Mouse (Mus musculus) urinary bladder, postnatal 4 days (tissue): Measurements from ENCODE around the gene Sema7a.
A peak's percentile ranks its signal among the peaks of the same experiment; 100 is the strongest.

Source experiments
- DNase-seq, 2 experiments: peaks; one replicate each; pipeline ENCODE4 v3.0.0; 2021 to 2022; ENCODE audit warnings: low spot score in 2 of 2

The Sema7a gene

DNA sequence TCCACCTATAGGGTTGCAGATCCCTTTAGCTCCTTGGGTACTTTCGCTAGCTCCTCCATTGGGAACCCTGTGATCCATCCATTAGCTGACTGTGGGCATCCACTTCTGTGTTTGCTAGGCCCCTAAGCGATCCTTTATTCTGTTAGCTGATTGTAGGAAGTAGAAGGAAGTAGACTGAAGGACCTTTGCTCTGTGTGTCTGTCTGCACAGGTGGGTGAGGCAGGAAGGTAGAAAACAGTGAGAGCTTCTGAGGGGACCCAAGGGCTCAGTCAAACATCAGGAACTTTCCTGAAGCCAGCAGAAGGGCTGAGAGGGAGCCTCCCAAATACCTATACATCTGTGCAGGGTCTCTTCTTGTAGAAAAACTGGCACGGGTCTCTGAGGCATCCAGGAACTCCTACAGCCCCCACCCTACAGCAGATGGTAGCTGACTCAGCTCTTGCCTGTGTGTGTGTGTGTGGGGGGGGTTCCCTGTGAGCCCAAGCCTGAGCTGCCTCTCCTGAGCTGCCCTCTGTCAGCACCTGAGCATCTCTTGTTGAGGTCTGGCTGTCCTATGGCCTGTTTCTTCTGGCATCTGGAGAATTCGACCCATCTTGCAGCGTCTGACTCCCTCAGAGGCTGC lies 35.4 kb downstream of the Sema7a start:
- no peak for DNase-seq

DNA sequence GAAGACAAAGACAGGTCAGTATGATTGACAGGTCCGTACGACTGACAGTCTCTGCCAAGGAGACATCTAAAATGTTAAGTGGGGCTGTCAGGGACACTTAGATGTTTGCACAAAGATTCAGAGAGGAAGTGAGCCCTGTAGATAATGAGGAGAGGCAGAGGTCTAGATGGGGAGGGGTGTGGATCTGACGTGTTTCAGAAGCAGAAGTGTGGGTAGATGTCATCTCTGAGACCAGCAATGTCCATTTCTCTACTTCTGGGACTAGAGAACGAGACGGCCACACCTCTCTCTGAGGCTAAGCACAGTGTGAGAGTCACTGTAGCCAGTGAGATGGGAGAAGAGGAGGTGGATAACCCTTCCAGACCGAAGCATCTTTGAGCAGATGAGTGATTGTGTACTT lies 38.1 kb downstream of the Sema7a start:
- no peak for DNase-seq

DNA sequence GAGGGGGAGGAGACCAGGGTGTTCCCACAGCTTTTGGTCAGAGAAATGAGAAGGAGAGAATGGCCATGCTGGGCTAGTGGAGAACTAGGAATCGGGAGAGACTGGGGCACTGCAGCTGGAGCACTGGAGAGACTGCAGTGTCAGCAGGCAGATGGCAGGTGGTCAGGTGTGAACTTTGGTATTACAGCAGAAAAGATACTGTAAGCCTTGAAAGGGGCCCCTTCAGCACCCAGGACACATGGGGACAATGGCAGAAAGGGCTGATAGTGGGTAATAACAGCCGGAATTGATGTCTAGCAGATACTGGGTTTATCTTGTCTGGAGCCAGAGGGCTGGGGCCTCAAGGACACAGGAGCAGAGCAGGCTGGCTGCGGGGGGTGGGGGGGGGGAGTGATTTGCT lies 38.9 kb downstream of the Sema7a start:
- DNase-seq = no peak

DNA sequence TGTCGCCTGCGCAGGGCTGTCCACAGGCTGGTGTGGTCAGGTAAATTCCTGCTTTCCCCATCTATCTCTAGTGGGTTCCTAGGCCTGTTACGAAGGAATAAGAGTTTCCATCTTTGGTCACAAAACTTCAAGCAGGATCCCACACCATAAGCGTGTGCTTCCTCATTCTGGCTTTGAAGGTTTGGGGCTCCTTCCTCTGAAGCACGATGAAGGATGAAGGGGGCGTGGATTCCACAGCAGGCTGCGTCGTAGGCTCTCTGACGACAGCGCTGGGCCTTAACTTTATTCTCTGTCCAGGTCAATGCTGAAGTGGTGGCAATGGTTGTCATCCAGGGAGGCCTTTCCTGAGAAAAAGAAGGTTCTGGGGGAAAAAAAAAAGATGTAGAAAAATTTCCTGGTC lies 40.7 kb downstream of the Sema7a start:
- no peak for DNase-seq

GRCm38 (mm10) chr9:57985304-57985703 lies 45.4 kb downstream of the Sema7a start:
- no peak for DNase-seq

- DNase-seq = no peak
Measured at GRCm38 (mm10) chr9:57986293-57986692, 46.4 kb downstream of the Sema7a start.

GRCm38 (mm10) chr9:57988098-57988497 lies 48.2 kb downstream of the Sema7a start:
- no peak for DNase-seq

- no peak for DNase-seq
Measured at GRCm38 (mm10) chr9:57989309-57989708, 49.4 kb downstream of the Sema7a start.

GRCm38 (mm10) chr9:57990438-57991110 lies 50.7 kb downstream of the Sema7a start:
- no peak for DNase-seq

DNA sequence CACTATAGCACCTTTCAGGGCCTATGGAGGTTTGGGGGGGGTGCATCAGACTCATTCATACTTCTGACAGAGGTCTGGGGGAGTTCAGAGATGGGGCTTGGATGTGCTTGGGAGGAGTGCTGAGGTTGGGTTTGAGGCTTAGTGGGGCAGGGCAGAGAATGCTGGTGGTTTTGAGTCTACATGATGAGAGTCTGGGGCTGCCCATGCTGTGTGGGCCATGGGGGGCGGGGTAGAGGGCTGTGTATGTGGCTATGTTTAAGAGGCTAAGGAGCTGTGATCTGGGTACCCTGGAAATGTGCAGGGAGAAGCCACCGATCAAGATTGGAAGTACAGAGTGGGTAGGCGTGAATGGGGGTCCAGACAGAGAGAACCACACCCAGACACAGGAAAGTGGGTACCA lies 52.1 kb downstream of the Sema7a start:
- DNase-seq = no peak

DNA sequence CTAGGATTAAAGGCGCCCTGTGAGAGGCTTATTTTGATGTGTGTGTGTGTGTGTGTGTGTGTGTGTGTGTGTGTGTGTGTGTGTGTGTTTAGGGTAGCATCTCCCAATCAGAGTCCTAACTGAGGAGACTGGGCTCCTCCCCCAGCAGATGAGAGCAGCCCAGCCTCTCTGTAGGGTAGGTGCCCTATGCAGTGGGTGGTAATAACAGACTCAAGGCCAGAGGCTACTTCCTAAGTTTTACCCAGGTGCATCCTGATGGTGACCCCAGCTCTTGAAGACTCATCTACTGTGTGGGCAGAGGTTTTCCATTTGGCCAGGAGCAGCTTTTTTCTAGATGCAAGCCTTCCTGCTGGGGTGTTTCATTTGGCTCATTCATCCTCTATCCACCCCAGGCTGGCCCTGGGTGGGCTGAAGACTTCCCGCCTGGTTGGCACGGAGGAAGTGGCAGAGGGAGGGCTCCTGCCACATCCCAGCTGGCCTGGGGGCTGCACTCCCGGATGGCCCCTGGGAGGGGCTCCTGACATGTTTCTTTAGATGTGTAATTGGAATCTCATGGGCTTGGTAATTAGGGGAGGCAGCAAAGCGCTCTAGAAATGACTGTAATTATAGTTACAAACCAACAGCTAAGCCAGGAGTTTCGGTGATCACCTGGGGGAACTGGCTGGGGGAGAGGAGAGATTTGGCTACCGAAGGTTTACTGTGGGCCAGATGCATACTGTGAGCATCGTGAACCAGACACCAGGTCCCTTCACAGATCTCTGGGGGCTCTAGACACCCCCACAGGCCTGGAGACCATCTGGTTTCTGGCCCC lies 53.1 kb downstream of the Sema7a start:
- DNase-seq = no peak

DNA sequence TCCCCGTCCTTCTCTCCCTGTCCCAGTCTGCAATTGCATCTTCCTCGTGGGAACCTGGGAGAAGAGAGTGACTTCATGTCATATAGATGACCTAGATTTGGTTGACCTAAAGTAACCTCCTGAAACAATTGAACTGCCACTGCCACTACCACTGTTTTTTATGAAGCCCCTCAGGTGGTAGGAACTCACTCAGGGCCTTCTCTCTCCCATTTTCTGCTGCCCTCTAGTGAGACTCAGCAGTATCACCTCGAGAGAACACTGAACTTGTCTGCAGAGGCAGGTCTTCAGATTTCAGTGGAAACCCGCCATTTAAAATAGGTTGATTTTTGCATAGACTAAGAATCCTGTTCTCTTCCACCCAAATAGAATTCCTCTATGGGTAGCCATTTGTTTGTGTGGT lies 55.4 kb downstream of the Sema7a start:
- DNase-seq = no peak

DNA sequence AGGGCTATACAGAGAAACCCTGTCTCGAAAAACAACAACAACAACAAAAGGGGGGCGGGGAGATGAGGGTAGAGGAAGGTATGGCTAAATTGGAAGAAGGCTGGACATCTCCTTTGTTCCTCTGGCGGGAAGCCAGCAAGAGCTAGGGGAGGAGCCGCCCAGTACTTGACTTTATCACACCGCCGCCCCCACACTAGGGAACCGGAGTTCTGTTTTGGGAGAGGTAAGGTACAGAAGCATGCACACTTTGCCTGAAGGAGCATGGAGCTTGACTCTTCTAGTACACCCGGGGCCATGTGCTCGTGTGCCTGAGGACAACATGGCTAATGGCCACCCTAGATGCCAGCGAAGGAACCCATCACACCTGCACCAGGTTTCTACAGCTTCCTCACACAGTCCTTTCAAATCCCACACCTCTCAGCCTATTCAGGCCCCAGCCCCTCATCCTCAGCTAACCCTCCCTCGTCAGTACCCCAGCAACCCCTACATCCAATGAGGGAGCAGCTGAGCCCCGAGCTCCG lies 57.7 kb downstream of the Sema7a start:
- DNase-seq = no peak

DNA sequence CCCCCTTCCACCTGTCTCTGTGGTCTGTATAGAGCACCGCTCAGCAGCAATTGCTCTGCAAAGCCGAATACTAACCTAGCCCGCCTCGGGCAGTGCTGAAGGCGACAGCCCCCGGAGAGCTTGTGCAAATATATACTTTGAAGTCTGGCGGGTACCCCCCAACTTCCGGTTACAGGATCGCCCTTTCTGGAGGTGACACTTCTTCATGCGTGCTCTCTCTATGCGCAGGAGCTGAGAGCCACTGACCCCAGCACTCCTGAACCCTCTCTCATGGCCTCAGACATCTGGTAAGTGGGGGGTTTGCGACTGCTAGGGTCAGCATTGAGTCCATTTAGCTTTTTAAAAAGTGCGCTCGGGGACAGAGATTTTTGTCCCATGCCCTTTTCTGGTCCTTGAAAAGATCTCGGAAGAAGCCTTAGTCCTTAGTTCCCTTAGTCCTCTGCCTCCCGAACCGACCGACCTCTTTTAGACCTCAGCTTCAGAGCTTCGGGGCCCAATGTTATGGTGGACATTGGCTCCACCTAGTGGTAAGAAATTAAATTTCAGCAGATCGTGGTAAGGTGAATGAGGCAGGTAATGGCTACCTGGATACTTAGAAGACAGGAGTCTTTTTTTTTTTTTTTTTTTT lies 58.2 kb downstream of the Sema7a start:
- no peak for DNase-seq

DNA sequence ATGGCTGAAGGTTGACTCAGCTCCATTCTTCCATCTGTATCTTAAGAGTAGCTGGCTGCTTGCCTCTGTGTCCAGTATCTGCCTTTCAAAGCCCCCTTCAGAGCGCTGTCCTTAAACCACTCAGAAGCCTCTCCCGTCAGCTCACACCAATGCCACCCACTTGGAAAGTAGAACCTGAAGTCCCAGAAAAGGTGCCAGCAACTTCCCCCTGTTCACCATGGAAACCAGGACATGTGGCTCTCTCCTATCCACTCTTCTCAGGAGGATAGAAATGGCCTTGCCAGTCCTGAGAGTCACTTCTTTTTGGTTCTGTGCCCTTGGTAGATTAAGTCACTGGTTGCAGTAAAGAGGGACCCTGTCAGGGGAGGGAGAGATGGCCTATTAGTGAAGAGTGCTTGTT lies 58.8 kb downstream of the Sema7a start:
- no peak for DNase-seq

- no peak for DNase-seq
Measured at GRCm38 (mm10) chr9:57999676-58000075, 59.8 kb downstream of the Sema7a start.

DNA sequence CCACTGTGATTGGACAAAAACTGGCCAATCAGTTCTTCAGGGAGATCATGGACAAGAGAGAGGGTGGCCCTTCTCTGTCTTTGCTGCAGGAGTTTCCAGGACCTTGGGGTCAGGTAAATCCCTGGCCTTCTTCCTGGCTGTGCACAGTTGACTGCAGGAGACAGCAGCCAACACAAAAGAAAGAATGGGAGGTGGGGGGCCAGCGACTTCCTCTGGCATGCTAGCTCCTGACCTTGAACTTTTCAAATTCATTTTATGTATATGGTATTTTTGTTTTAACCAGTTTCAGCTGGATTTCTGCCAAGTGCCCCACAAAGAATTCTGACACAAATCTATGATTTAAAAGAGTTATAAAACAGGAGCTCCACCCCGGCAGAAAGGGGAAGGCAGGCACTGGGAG lies 63.4 kb downstream of the Sema7a start:
- DNase-seq = no peak

GRCm38 (mm10) chr9:58005753-58006461 lies 66.0 kb downstream of the Sema7a start, which contains the start of gene Cyp11a1:
Gene Cyp11a1, plus strand, starts transcription at chr9:58006411.
- DNase-seq = no peak

GRCm38 (mm10) chr9:58008336-58009014 lies 68.6 kb downstream of the Sema7a start:
- DNase-seq = no peak

GRCm38 (mm10) chr9:58009015-58009362 lies 69.1 kb downstream of the Sema7a start:
- DNase-seq = peak in 1 of 2 experiments; percentile 42

DNA sequence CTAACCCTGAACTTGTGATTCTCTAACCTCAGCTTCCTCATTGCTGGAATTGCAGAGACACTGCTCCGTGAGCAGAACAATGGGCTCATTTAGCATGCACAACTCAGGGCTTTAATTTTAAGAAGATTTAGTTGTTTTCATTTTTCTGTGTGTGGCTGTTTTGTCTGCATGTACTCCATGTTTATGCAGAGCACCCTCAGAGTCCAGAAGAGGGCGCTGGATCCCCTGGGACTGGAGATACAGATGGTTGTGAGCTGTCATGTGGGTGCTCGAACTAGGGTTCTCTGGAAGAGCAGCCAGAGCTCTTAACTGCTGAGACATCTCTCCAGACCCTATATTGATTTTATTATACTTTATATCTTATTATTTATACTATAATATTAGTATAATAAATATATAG lies 69.7 kb downstream of the Sema7a start:
- no peak for DNase-seq
